Mouse (Mus musculus) A20 (cell line): ENCODE results near the gene Atg4c.

Experiments
- DNase-seq: peaks from one replicate; pipeline ENCODE4 v3.0.0-alpha.2; 2011; ENCODE audit warnings: low read depth, low spot score

Atg4c gene

DNA sequence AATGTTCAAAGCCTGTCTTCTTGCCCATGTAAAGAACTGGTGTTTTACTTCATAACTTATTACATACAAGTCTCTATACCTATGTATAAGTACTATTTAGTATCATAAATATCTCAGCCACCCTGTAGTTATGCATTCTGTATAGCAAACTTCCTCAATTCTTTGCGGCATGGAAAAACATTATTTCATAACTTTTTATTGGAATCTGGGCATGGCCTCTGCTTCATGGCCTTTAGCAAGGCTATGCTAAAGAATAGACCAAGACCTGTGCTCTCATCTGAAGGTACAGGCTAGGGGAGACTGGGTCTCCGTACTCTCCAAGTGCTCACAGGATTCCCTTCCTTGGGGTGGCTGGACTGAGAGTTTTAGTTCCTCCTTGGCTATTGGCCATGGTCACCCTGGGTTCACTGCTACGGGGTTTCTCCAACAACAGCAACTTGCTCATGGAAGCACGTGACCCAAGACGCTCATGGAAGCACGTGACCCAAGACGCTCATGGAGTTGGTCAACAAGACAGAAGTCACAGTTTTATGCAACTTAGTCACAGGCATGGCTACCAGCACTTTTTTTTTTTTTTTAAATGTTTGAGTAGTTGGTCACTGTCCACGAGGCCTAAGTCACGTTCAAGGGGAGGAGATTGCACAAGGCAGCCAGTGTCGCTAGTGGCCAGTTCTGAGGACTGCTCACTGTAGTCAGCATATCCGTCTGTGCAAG is 7.2 kb upstream of the Atg4c start:
- DNase-seq = no peak

DNA sequence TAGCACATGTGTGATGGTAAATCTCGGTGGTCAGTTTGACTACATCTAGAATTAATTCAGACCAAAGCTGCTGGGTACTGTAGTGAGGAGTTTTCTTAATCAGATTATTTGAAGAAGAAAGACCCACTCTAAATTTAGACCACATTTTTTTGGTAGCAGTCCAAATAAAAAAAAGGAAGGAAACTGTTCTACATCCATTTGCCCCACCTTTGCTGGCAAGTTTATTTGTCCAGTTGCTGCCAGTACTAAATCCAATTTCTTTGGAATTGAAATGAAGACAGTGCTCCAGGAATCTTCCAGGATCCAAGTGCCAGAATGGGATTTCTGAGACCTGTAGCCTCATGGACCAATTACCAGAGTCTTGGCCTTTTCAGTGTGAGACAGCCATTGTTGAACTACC is 1.1 kb upstream of the Atg4c start:
- no peak for DNase-seq

GRCm38 (mm10) chr4:99193214-99193613 is 520 bp upstream of the Atg4c start:
- DNase-seq = no peak

GRCm38 (mm10) chr4:99194826-99195225 is 1.1 kb downstream of the Atg4c start:
- DNase-seq = no peak

DNA sequence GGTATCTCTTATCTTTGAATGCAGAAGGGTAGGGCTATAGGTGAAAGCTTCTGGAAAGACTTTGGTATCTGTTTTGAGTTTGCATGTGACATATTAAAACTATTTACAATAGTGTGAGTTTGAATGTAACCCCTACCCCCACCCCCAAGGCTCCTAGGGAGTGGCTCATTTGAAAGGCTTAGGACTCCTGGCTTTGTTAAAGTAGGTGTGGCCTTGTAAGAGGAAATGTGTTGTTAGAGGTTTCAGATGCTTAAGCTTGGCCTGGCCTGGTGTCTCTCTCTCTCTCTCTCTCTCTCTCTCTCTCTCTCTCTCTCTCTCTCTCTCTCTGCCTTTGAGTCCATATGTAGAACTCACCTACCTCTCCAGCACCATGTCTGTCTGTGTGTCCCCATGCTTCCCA is 5.0 kb downstream of the Atg4c start:
- DNase-seq = no peak

DNA sequence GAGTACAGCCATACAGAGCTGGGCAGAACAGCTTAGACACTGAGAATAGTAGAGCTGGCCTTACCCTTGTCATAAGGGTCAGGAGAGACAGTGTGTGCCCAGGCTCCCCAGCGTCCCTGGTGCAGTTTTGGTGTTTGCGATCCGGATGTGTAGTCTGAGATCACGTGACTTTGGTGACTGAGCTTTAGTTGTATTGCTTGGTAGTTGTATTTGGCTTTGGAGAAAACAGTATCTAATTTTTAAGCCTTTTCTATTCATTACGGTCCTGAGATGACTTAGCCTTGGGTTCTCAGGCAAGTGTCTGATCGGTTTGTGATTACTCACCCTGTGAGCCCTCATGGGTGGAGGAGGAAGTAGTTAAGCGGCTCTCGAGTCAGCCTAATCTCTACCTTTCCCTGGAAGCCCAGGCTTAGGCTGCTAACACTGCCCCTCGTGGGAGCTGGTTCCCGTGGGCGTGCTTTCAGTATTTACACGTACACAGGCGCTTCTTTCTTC is 6.1 kb downstream of the Atg4c start:
- no peak for DNase-seq

GRCm38 (mm10) chr4:99200383-99201136 is 6.8 kb downstream of the Atg4c start:
- no peak for DNase-seq

GRCm38 (mm10) chr4:99205773-99206172 is 12.0 kb downstream of the Atg4c start:
- DNase-seq = peak; percentile 20

GRCm38 (mm10) chr4:99206356-99206755 is 12.6 kb downstream of the Atg4c start:
- DNase-seq = no peak

- no peak for DNase-seq
Measured at GRCm38 (mm10) chr4:99210087-99210486, 16.4 kb downstream of the Atg4c start.

GRCm38 (mm10) chr4:99211606-99212005 is 17.9 kb downstream of the Atg4c start:
- DNase-seq = no peak

DNA sequence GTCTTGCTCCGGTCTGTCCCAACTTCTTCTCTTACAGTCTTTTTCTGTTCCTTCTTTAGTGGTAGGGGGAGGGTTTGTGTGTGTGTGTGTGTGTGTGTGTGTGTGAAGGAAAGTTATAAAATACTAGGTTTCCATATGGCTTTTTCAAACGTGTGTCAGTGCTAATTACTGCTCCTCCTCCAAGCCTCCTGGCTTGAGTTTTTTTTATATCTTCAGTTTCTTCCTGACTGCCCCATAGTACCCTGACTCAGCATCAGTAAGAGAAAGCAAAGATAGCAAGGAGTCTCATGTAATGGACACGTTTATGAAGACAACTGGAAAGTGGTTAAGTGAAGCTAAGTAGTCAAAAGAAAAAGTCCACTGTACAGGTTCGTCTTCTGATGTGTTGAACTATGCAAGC is 19.4 kb downstream of the Atg4c start:
- DNase-seq = no peak

- DNase-seq = no peak
Measured at GRCm38 (mm10) chr4:99222221-99222620, 28.5 kb downstream of the Atg4c start.

DNA sequence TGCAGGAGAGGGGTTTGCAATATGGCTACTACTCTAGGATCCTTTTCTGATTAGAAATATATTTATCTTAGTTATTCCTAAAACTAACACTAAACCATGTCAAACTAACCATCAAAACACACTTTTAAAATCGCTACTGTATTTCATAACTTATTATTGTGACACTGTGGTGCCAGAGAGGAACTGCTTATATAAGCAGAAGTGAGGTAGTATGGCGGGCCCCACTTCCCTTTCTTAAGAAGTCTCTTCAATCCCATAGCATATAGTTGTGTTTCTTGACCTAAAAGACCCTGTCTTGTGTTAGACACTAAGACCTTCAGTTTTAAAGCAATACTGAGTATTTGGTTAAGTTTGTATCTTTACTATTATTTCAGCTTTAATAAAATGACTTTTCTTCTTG is 31.1 kb downstream of the Atg4c start:
- peak; percentile 13 for DNase-seq

DNA sequence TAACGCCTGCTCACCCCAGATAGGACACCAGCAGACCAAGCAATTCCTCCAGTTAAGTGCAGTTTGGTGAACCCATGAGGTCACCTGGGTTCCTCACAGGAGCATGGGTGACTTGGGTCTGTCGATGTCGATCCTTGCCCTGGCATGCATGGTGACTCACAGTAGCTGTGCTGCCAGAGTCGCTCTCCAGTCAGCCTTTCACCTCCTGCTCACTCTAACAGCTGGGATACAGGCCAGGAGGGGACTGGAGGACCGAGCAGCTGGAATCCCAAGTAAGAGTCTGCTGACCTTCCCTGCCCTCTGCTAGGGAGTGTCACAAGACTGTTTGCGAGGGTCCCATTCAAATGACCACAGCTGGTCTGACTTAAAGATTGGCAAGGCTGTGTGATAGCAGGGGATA is 33.5 kb downstream of the Atg4c start:
- DNase-seq = no peak

DNA sequence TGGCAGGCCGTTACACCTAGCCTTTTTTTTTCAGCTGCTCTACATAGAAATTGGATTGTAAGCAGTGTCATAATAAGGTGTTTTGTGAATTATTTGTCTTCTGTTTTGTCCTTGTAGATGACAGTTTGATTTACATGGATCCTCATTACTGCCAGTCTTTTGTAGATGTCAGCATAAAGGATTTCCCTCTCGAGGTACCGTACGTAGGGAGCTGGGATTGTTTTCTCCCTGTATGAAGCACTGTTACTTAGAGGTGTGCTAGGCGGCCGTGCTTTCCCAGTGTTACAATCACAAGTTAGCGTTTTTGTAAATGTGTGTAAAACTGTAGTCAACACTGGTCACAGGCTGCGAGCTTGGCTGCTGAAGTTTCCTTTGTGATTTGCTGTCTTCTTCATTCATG is 35.6 kb downstream of the Atg4c start:
- DNase-seq = no peak

GRCm38 (mm10) chr4:99235203-99235856 is 41.6 kb downstream of the Atg4c start:
- peak; percentile 64 for DNase-seq

DNA sequence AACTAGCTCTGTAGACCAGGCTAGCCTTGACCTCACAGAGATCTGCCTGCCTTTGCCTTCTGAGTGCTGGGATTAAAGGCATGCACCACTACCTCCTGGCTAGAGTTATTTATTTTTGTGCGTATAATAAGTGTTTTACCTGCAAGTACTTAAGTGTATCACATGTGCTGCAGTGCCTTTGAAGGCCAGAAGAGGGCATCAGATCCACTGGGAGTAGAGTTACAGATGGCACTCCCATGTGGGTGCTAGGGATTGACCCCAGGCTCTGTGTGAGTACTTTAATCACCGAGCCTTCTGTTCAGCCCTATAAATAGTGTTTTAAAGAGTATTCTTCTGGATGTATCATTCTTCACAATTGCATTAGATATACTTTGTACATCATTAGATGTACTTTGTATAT is 44.6 kb downstream of the Atg4c start:
- peak; percentile 50 for DNase-seq

DNA sequence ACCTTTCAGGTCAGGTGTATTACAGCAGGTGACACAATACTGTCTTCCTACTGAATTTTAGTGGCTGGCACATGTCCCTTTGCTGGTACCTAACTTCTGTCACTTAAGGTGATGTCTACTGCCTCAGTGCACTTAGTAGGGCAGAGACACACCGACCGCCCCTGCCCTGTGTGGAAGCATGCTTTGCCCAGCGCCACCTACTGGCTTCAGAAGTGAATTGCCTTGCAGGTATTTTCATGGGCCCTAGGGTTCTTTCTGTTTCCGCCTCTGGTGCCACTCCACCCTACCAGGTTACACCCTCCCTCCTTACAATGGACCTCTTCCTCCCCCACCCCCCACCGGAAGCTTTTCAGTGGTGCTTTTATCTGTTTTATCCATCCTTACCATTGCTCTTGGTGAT is 47.9 kb downstream of the Atg4c start:
- peak; percentile 31 for DNase-seq

- DNase-seq = no peak
Measured at GRCm38 (mm10) chr4:99249358-99249757, 55.6 kb downstream of the Atg4c start.

GRCm38 (mm10) chr4:99249826-99250225 is 56.1 kb downstream of the Atg4c start:
- DNase-seq = no peak

- no peak for DNase-seq
Measured at GRCm38 (mm10) chr4:99252957-99253356, 59.2 kb downstream of the Atg4c start.

DNA sequence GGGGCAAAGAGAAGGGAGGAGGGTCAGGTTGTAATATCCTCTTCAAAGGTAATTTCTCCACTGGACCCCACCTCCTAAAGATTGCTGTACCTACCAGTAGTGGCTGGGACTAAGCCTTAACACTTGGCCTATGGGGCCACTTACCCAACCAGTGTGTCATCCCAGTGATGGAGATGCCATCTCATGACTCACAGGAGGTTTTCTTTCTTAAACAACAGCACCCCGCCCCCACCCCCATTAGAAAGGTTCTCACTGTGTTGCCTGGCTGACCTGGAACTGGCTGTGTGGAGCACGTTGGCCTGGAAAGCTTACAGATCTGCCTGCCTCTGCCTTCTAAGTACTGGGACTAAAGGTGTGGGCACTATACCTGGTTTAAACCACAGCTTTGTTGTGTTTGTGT is 69.5 kb downstream of the Atg4c start:
- DNase-seq = no peak
